Mouse (Mus musculus) small intestine, adult 2 months (tissue): ENCODE measurements around the gene Pi4k2a. TPM values are rescaled to one million over a fixed set of nuclear protein-coding genes. Genes with fewer than 3 reads are reported as not detected.

Source experiments
- H3K27ac ChIP-seq: fragments of 200-500 bp; 2 replicates; pipeline ENCODE4 v1.5.1; 2012; ENCODE audit warnings: low read depth, low read length, control low read depth, inconsistent platforms; ENCODE audit not compliant: insufficient read depth
- H3K27me3 ChIP-seq: fragments of 200-500 bp; 2 replicates; pipeline ENCODE4 v1.6.1; 2012; ENCODE audit warnings: mild to moderate bottlenecking, moderate library complexity, low read length, inconsistent platforms; ENCODE audit not compliant: control insufficient read depth, insufficient read depth
- H3K36me3 ChIP-seq: fragments of 200-500 bp; 2 replicates; pipeline ENCODE4 v1.6.1; 2012; ENCODE audit warnings: mild to moderate bottlenecking, low read length, control low read depth, inconsistent platforms; ENCODE audit not compliant: control insufficient read depth, insufficient read depth
- H3K4me1 ChIP-seq: fragments of 200-500 bp; 2 replicates; pipeline ENCODE4 v1.6.1; 2012; ENCODE audit warnings: low read length, inconsistent platforms, mixed read lengths; ENCODE audit not compliant: control insufficient read depth, insufficient read depth, insufficient read length
- H3K4me3 ChIP-seq: fragments of 200-500 bp; 2 replicates; pipeline ENCODE4 v1.5.1; 2012; ENCODE audit warnings: low read depth, mild to moderate bottlenecking, control low read depth, inconsistent platforms, low read length, moderate library complexity
- CTCF ChIP-seq: fragments of 200-500 bp; IDR thresholded peaks from 2 replicates; pipeline ENCODE4 v1.5.1; 2012; ENCODE audit warnings: low read depth, mild to moderate bottlenecking, control low read depth, inconsistent platforms, low read length, moderate library complexity, mixed read lengths; ENCODE audit not compliant: insufficient replicate concordance, insufficient read length; ENCODE audit errors: extremely low read depth
- POLR2A ChIP-seq: fragments of 200-500 bp; IDR thresholded peaks from 2 replicates; pipeline ENCODE4 v1.6.1; 2012; ENCODE audit warnings: low read depth, mild to moderate bottlenecking, control low read depth, inconsistent platforms, low read length, moderate library complexity
- WGBS: fragments of 180-500 bp; shearing (Covaris S2); methylation state at CpG from one replicate; pipeline ENCODE4 v1.1.7; 2018; 5-methylcytosine and 5-hydroxymethylcytosine counted together
- polyA plus RNA-seq: library from polyadenylated mRNA; depleted of rRNA; stranded (reverse); fragments of >200 nt; gene quantifications from 2 replicates; pipeline ENCODE4 v1.2.3, GENCODE M21; 2012; rRNA removed

Pi4k2a gene
- polyA plus RNA-seq, 1 experiment, result 33.2 TPM

DNA sequence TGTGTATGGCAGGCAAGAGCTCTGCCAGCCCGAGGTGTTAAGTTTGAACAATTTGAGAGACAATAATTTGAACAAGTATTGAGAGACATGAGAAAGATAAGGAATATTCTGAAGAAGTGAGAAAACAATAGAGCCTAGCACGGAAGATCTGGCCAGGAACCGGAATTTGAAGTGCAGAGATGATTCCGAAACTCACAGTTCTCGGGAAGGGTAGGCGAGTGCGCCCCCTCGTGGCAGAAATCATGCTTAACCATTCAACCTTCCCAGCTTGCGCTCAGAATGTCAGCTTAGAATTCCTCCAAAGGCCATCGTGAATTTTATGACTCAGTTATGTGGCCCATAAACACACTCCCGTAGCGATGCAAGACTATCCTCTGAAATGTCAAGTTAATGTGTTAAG lies 75.9 kb downstream of the Pi4k2a start:
- H3K27ac ChIP-seq, result no peak overlapping the region
- H3K36me3 ChIP-seq, result no peaks in the 10 kb centered on the region
- TF ChIP-seq POLR2A (no peak), CTCF (peak; percentile 95)
- WGBS, result 2% methylated on average over 12 of the region's 12 CpGs
- peaks cover 7% of the 10 kb centered on the region; the same call in 1 of the 2 replicates for H3K4me1 ChIP-seq
- H3K27me3 ChIP-seq, result 0 out of 2 replicates have a peak, but pooled peaks cover 3% of the 10 kb centered on the region
- H3K4me3 ChIP-seq, result no peak overlapping the region

DNA sequence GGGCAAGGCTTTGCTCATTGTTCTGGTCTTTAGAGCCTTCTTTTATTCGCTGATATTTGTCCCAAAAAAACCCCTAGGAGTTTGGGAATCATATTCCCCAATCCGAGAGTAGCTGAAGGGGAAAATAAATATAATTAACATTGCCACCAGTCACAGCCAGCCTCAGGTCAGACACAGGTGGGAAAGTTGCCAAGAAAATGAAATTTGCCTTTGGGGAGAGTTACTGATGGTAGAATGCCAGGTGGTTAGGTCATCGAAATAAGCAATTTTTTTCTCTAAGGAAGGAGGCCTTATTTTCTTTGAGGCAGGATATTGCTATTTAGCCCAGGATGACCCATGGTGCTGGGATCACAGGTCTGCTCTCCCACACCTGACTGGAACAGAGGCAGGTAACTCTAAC lies 76.5 kb downstream of the Pi4k2a start:
- TF ChIP-seq POLR2A, result no peak
- no peak for TF ChIP-seq CTCF
- no peaks in the 10 kb centered on the region for H3K36me3 ChIP-seq
- peaks cover 11% of the 10 kb centered on the region; the same call in 1 of the 2 replicates for H3K4me1 ChIP-seq
- WGBS, result 29% methylated on average over 3 of the region's 3 CpGs
- 0 out of 2 replicates have a peak, but pooled peaks cover 3% of the 10 kb centered on the region for H3K27me3 ChIP-seq
- no peak overlapping the region for H3K27ac ChIP-seq
- H3K4me3 ChIP-seq, result no peak overlapping the region

DNA sequence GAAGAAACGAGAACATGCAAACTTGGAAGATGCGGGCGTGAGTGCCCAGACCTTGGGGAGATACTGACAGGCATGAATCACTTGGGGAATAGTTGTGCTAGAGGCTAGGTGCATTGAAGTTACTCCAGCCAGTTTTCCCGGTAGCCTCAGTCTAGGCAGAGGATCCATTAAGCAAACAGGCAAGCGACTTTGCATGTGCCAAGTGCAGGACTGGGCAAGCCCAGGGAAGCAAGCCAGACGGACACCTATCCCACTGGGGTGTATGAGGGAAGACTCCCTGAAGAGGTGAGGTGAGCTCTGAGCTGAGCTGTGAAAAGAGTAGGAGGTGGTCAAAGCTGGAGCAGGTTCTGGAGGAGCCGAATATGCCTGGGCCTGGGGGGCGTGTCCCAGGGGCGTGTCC lies 77.2 kb downstream of the Pi4k2a start:
- Histone ChIP-seq H3K4me3 (no peak overlapping the region), H3K36me3 (no peaks in the 10 kb centered on the region), H3K4me1 (peaks cover 11% of the 10 kb centered on the region; the same call in 1 of the 2 replicates), H3K27ac (no peak overlapping the region), H3K27me3 (0 out of 2 replicates have a peak, but pooled peaks cover 3% of the 10 kb centered on the region)
- no peak for TF ChIP-seq CTCF
- TF ChIP-seq POLR2A, result no peak
- 80% methylated on average over 9 of the region's 9 CpGs for WGBS

DNA sequence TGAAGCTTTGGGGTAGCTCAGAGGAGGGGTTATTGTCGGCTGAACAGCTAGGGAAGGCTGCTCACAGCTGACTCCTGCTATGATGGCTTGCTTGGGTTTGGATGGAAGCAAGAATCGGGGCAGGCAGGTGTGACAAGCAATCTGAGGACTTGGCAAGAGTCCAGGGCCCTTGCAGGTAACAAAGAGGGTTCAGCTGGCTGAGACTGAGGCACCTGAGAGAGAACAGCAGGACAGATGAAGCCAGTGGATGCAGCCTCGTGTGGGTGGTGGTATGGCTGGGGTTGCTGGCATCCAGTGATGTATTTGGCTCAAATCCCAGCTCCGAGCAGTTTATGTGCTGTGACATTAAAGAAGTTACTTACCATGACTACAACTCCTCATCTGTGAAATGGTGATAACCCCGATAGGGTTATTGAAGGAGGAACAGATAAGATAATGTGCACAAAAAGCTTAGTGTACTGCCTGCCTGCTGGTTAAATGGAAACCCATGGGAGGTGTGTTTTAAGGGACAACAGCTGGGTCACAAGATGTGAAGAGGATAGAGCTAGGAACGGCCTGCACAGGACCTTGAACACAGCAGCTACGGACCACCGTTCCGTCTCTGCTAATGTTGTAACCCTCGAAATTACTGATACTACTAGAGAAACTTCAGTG lies 79.2 kb downstream of the Pi4k2a start:
- TF ChIP-seq POLR2A (no peak), CTCF (no peak)
- Histone ChIP-seq H3K4me3 (no peak overlapping the region), H3K27me3 (no peaks in the 10 kb centered on the region), H3K36me3 (no peaks in the 10 kb centered on the region), H3K4me1 (peaks cover 11% of the 10 kb centered on the region; the same call in 1 of the 2 replicates), H3K27ac (0 out of 2 replicates have a peak overlapping the region, but pooled peaks have one; percentile 9)
- 21% methylated on average over 10 of the region's 10 CpGs for WGBS

DNA sequence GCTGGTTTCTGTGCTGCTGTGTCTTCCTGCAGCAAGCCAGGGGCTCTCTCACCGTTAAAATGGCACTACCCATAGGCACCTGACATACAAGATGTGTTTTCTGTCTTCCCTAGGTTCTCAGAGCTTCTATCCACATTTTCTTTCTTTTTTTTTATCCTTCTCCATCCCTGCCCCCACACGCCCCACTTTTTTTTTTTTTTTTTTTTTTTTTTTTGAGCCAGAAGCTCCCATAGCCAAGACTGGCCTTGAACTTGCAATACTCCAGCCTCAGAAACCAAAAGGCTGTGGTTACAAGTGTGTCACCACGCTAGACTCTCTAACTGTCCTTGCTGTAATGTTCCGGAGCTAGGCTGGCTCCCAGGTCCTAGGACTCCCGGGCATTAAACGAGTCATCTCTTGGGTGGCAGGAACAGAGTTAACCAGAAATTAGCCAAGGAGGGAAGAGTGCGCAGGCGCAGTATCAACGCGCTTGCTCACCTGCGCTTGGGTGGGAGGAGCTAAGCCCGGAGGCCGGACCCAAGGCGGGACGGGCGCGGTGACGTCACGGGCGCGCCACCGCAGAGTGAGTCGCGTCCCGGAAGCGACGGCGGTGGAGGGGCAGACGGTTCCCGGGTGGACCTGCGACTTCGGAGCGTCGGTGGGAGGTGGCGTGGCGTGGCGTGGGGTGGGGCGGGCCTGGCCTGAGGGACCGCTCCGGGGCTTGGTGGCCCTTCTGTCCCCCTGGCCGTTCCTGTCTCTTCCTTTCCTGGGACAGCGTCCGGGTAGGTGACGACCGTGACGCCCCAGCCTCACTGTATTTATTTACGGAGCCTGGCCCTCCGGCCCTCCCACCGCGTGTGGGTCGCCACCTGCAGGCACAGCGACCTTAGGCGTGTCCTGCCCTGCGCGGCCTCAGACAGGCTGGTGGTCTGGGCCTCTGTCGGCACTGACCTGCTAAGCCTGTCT lies 80.0 kb downstream of the Pi4k2a start:
- Histone ChIP-seq H3K4me3 (peak overlapping the region; percentile 91), H3K27me3 (no peaks in the 10 kb centered on the region), H3K27ac (0 out of 2 replicates have a peak overlapping the region, but pooled peaks have one; percentile 9), H3K4me1 (peaks cover 11% of the 10 kb centered on the region; the same call in 1 of the 2 replicates), H3K36me3 (no peaks in the 10 kb centered on the region; the same call in 1 of the 2 replicates)
- TF ChIP-seq POLR2A (peak; percentile 70; the same call in 1 of the 2 replicates), CTCF (no peak)
- 1% methylated on average over 56 of the region's 56 CpGs for WGBS

Other genes starting within 250 kb of the Pi4k2a start
- gene Frat2, start 242.3 kb upstream of the Pi4k2a start, polyA plus RNA-seq, result 13.7 and 62.2 TPM in 2 replicates
- gene Rrp12, start 194.3 kb upstream of the Pi4k2a start, polyA plus RNA-seq, result 2.4 and 3.0 TPM in 2 replicates
- gene Pgam1, start 178.5 kb upstream of the Pi4k2a start, polyA plus RNA-seq, result 159 and 216 TPM in 2 replicates
- gene Exosc1, start 157.0 kb upstream of the Pi4k2a start, polyA plus RNA-seq, result 4.7 and 5.9 TPM in 2 replicates
- gene Zdhhc16, start 157.0 kb upstream of the Pi4k2a start, polyA plus RNA-seq, result 27.5 and 42.0 TPM in 2 replicates
- 17.4 and 33.0 TPM in 2 replicates for gene Mms19, start 109.3 kb upstream of the Pi4k2a start, polyA plus RNA-seq
- 9.0 and 10.8 TPM in 2 replicates for gene Ubtd1, start 108.7 kb upstream of the Pi4k2a start, polyA plus RNA-seq
- not detected in 2 replicates for gene Ankrd2, start 54.5 kb upstream of the Pi4k2a start, polyA plus RNA-seq
- gene Hoga1, start 44.9 kb upstream of the Pi4k2a start, polyA plus RNA-seq, result 0.76 and 2.2 TPM in 2 replicates
- gene 4933411K16Rik, start 38.2 kb upstream of the Pi4k2a start, polyA plus RNA-seq, result 0.06 TPM in 1 of 2 replicates, not detected in the other
- 0.46 and 1.4 TPM in 2 replicates for gene Morn4, start 4.1 kb upstream of the Pi4k2a start, polyA plus RNA-seq
- gene Avpi1, start 38.6 kb downstream of the Pi4k2a start, polyA plus RNA-seq, result 6.9 and 13.6 TPM in 2 replicates
- 38.0 and 46.4 TPM in 2 replicates for gene Marveld1, start 56.9 kb downstream of the Pi4k2a start, polyA plus RNA-seq
- gene Zfyve27, start 73.5 kb downstream of the Pi4k2a start, polyA plus RNA-seq, result 11.5 and 24.0 TPM in 2 replicates
- gene Sfrp5, start 111.8 kb downstream of the Pi4k2a start, polyA plus RNA-seq, result 7.3 and 8.3 TPM in 2 replicates
- 0.34 and 0.63 TPM in 2 replicates for gene Golga7b, start 157.1 kb downstream of the Pi4k2a start, polyA plus RNA-seq